Mouse (Mus musculus) thymus, postnatal 25 days (tissue): ENCODE data around the gene Defa35.
"Not testable (repeated sequence)": the region's sequence is repeated elsewhere in the genome, so short reads cannot be mapped to it uniquely, and the experiment has no call there.

ENCODE experiments used
- DNase-seq: peaks from one replicate; pipeline ENCODE4 v3.0.0; 2022

The Defa35 gene

DNA sequence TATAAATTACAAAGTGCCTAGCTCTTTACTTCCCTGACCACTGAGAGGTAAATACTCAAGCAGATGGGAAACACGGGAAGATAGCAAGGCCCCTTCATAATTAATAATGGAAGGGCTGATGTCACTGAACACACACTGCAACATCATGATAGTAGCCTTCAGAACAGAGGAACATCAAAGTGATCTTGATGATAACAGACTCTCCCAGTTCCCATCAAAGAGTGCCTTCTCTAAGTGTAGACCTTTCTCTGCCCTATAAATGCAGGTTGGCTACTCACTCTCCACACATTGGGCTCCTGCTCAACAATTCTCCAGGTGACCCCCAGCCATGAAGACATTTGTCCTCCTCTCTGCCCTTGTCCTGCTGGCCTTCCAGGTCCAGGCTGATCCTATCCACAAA lies at the start of gene Defa35:
Gene Defa35, plus strand, starts transcription at position 301 of the 400 bp plus-strand sequence.
- not testable (repeated sequence) for DNase-seq

GRCm38 (mm10) chr8:21025245-21025644 lies 39.6 kb upstream of the Defa35 start, which contains the start of gene Defa21:
TSS of gene Defa21 (plus strand) at chr8:21025545.
- DNase-seq: not testable (repeated sequence)

GRCm38 (mm10) chr8:21054747-21055146 lies 10.1 kb upstream of the Defa35 start, which contains the start of gene Defa23:
TSS of gene Defa23 (plus strand) at chr8:21055047.
- DNase-seq: not testable (repeated sequence)

- DNase-seq: not testable (repeated sequence)
These were observed 19.3 kb downstream of the Defa35 start, which contains the start of gene Defa25 for GRCm38 (mm10) chr8:21084142-21084541. TSS of gene Defa25 (plus strand) at chr8:21084442.

GRCm38 (mm10) chr8:21093106-21093505 lies 28.3 kb downstream of the Defa35 start:
- no peak for DNase-seq

DNA sequence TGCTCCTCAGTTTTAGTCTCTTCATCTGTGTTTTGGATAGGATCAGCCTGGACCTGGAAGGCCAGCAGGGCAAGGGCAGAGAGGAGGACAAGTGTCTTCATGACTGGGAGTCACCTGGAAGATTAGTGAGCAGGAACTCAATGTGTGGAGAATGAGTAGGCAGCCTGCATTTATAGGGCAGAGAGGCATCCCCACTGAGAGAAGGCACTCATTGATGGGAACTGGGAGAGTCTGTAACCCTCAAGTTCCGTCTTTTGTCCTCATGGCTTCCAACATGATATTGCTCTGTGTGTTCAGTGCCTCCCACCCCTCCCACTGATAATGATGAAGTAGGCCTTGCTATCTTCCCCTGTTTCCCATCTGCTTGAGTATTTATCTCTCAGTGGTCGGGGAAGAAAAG lies 31.1 kb downstream of the Defa35 start, which contains the start of gene Gm14851:
Gene Gm14851, minus strand, starts transcription at position 101 of the 400 bp plus-strand sequence.
- DNase-seq: not testable (repeated sequence)
